Mouse (Mus musculus) ES-E14 (cell line): ENCODE results near the gene Top2a.

Experiments
- CHD2 ChIP-seq: IDR thresholded peaks from 2 replicates; pipeline ENCODE4 v1.6.1; 2014; ENCODE audit warnings: mild to moderate bottlenecking, low read depth, low read length, inconsistent platforms
- HCFC1 ChIP-seq: IDR thresholded peaks from 2 replicates; pipeline ENCODE4 v1.6.1; 2012; ENCODE audit warnings: low read length, inconsistent platforms, borderline replicate concordance; ENCODE audit not compliant: insufficient read depth
- MAFK ChIP-seq: IDR thresholded peaks from 2 replicates; pipeline ENCODE4 v1.6.1; 2014; ENCODE audit warnings: mild to moderate bottlenecking, low read depth, low read length, inconsistent platforms; ENCODE audit not compliant: insufficient read depth
- ZC3H11A ChIP-seq: IDR thresholded peaks from 2 replicates; pipeline ENCODE4 v1.6.1; 2012; ENCODE audit warnings: low read depth, mild to moderate bottlenecking, inconsistent platforms, low read length, borderline replicate concordance

GRCm38 (mm10) chr11:99013856-99014255 is 10.1 kb downstream of the Top2a start:
- TF ChIP-seq MAFK, result no peak
- no peak for TF ChIP-seq ZC3H11A
- no peak for TF ChIP-seq HCFC1
- TF ChIP-seq CHD2, result no peak
